Mouse (Mus musculus): ENCODE results near the gene Gm21083.
"Not testable (repeated sequence)": the region's sequence is repeated elsewhere in the genome, so short reads cannot be mapped to it uniquely, and the experiment has no call there.

The Gm21083 gene

GRCm38 (mm10) chr5:15577033-15577432 lies at the start of gene Gm21083:
TSS of gene Gm21083 (plus strand) at chr5:15577333.
- not testable (repeated sequence) for DNase-seq (ENCODE audit: low read depth in 1 of 2, low spot score in 2 of 2)

- DNase-seq (ENCODE audit: low read depth in 1 of 2, low spot score in 2 of 2): not testable (repeated sequence)
Observed at GRCm38 (mm10) chr5:15529122-15529521, 48.0 kb upstream of the Gm21083 start, which contains the start of gene Gm21190. TSS of gene Gm21190 (minus strand) at chr5:15529222.

GRCm38 (mm10) chr5:15548642-15549041 lies 28.5 kb upstream of the Gm21083 start:
- not testable (repeated sequence) for DNase-seq (ENCODE audit: low read depth in 1 of 2, low spot score in 2 of 2)

- not testable (repeated sequence) for DNase-seq (ENCODE audit: low read depth in 1 of 2, low spot score in 2 of 2)
Observed at GRCm38 (mm10) chr5:15549134-15549533, 28.0 kb upstream of the Gm21083 start.

- DNase-seq (ENCODE audit: low read depth in 1 of 2, low spot score in 2 of 2): not testable (repeated sequence)
Observed at GRCm38 (mm10) chr5:15549606-15550005, 27.5 kb upstream of the Gm21083 start.

GRCm38 (mm10) chr5:15558654-15559053 lies 18.5 kb upstream of the Gm21083 start:
- not testable (repeated sequence) for DNase-seq (ENCODE audit: low read depth in 1 of 2, low spot score in 2 of 2)

GRCm38 (mm10) chr5:15561425-15562264 lies 15.5 kb upstream of the Gm21083 start:
- not testable (repeated sequence) for DNase-seq (ENCODE audit: low read depth in 1 of 2, low spot score in 2 of 2)

GRCm38 (mm10) chr5:15573735-15574134 lies 3.4 kb upstream of the Gm21083 start:
- not testable (repeated sequence) for DNase-seq (ENCODE audit: low read depth in 1 of 2, low spot score in 2 of 2)

GRCm38 (mm10) chr5:15586351-15586750 lies 9.2 kb downstream of the Gm21083 start:
- not testable (repeated sequence) for DNase-seq (ENCODE audit: low read depth in 1 of 2, low spot score in 2 of 2)

- not testable (repeated sequence) for DNase-seq (ENCODE audit: low read depth in 1 of 2, low spot score in 2 of 2)
Observed at GRCm38 (mm10) chr5:15588291-15588690, 11.2 kb downstream of the Gm21083 start.

GRCm38 (mm10) chr5:15590635-15591034 lies 13.5 kb downstream of the Gm21083 start:
- DNase-seq (ENCODE audit: low read depth in 1 of 2, low spot score in 2 of 2): not testable (repeated sequence)

- not testable (repeated sequence) for DNase-seq (ENCODE audit: low read depth in 1 of 2, low spot score in 2 of 2)
Observed at GRCm38 (mm10) chr5:15591577-15591976, 14.4 kb downstream of the Gm21083 start.

- DNase-seq (ENCODE audit: low read depth in 1 of 2, low spot score in 2 of 2): not testable (repeated sequence)
Observed at GRCm38 (mm10) chr5:15598831-15599230, 21.7 kb downstream of the Gm21083 start.

- DNase-seq (ENCODE audit: low read depth in 1 of 2, low spot score in 2 of 2): not testable (repeated sequence)
Observed at GRCm38 (mm10) chr5:15600342-15600741, 23.2 kb downstream of the Gm21083 start.

- not testable (repeated sequence) for DNase-seq (ENCODE audit: low read depth in 1 of 2, low spot score in 2 of 2)
Observed at GRCm38 (mm10) chr5:15601481-15601880, 24.3 kb downstream of the Gm21083 start.

GRCm38 (mm10) chr5:15601960-15602359 lies 24.8 kb downstream of the Gm21083 start:
- not testable (repeated sequence) for DNase-seq (ENCODE audit: low read depth in 1 of 2, low spot score in 2 of 2)

- not testable (repeated sequence) for DNase-seq (ENCODE audit: low read depth in 1 of 2, low spot score in 2 of 2)
Observed at GRCm38 (mm10) chr5:15602424-15602947, 25.4 kb downstream of the Gm21083 start.

GRCm38 (mm10) chr5:15603008-15603407 lies 25.9 kb downstream of the Gm21083 start:
- DNase-seq (ENCODE audit: low read depth in 1 of 2, low spot score in 2 of 2): not testable (repeated sequence)

- DNase-seq (ENCODE audit: low read depth in 1 of 2, low spot score in 2 of 2): not testable (repeated sequence)
Observed at GRCm38 (mm10) chr5:15603585-15603984, 26.5 kb downstream of the Gm21083 start.

GRCm38 (mm10) chr5:15606677-15607076 lies 29.5 kb downstream of the Gm21083 start:
- not testable (repeated sequence) for DNase-seq (ENCODE audit: low read depth in 1 of 2, low spot score in 2 of 2)

GRCm38 (mm10) chr5:15610695-15611094 lies 33.6 kb downstream of the Gm21083 start:
- not testable (repeated sequence) for DNase-seq (ENCODE audit: low read depth in 1 of 2, low spot score in 2 of 2)

- DNase-seq (ENCODE audit: low read depth in 1 of 2, low spot score in 2 of 2): not testable (repeated sequence)
Observed at GRCm38 (mm10) chr5:15616195-15616594, 39.1 kb downstream of the Gm21083 start.

Data from monocyte, adult 2 months (primary cell).